Mouse (Mus musculus) right cerebral cortex, postnatal 4 days (tissue): ENCODE measurements around the gene Car11.

Experiments
- DNase-seq: peaks from one replicate; pipeline ENCODE4 v3.0.0-alpha.2; 2022

Gene Car11

DNA sequence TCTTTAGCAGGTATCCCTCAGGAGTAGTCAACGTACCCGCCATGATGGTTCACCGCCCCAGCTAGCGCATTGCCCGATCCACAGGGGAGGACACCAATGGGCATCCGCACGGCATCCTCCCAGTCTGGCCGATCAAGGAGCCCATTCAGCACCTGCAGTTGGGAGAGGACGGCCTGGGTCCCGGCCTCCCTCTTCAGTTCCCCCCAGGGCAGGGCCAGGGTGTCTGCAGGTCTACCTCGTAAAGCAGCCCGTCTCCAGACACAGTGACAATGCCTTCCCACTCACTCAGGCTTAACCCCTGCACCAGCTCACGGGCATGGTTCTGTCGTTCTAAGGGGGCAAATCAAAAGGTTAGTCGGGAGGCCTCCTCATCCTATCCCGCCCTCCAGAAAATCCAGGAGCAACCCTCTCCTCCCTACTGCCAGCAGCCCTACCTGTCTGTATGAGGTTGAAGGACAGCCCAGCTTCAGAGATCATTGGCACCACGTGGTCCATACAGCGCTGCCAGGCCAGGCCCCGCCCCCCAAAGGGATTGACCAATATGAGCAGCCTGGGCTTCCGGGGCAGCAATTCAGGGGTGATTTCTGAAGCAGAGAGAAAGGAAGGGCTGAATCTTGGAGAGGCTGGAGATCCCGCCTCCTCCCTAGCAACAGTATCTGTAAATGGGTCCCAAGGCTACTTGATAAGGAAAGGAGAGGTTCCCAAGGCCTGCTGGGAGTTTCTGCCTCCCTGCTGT is 12.5 kb downstream of the Car11 start:
- DNase-seq, result no peak

DNA sequence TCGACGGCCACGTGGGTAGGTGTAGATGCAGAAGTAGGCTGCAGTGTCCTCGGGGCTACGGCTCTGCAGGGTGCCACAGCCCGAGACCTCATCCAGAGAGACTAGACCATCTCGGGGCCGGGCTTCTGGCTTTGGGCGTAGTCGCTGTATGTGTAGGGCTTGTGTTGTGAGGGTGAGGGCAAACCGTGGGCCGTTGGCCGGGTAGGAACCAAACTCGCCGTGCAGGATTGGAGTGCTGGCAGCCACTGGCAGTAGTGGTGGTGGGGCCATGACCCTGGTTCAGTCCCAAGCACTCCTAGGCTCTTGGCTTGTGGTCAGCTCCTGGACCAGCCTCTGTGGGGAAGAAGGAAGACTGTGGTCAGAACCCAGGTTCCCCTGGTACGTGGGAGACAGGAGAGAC is 13.8 kb downstream of the Car11 start:
- no peak for DNase-seq

DNA sequence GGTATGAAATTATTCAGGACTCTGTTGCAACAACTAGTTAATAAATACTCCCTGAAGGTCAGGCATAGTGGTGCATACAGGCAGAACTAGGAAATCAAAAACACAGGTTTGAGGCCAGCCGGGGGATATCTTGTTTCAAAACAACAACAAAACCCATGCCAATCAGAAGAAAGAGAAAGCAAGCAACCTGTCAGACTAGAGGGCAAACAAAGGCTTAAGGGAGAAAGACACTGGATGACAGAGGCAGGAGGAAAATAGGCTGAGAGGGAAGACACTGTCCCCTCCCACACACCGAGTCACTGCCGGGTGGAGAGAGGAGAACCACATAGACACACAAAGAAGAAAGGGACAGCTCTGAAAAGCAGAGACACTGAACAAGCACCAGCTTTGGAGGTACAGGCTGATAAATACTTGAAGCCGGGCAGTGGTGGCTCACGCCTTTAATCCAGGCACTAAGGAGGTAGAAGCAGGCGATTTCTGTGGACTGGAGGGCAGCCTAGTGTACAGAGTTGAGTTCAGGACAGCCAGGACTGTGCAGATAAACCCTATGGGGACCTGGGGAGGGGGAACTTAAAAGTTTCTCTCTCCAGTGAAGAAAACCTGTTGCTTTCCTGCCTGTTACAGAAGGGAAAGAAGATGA is 14.4 kb downstream of the Car11 start:
- no peak for DNase-seq

DNA sequence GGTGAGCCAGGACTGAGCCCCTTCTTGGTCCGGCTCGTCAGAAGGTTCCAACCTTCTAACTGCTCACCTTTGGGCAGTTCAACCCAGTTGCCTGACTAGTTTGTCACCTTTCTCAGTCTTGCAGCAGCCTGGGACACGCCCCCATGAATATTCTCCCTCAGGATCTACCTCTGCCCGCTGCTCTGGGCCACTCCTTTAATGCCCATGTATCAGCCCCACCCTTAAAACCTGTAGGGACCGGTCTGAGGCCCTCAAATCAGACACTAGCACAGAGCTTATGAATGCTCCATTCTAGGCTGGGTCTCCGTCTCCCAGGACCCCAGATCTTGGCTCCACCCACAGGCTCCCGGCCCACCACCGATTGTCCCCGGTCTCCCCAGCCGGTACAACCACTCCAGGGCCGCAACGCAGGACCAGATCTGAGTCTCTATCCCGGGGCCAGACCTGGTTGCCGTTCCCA is 15.0 kb downstream of the Car11 start:
- no peak for DNase-seq

DNA sequence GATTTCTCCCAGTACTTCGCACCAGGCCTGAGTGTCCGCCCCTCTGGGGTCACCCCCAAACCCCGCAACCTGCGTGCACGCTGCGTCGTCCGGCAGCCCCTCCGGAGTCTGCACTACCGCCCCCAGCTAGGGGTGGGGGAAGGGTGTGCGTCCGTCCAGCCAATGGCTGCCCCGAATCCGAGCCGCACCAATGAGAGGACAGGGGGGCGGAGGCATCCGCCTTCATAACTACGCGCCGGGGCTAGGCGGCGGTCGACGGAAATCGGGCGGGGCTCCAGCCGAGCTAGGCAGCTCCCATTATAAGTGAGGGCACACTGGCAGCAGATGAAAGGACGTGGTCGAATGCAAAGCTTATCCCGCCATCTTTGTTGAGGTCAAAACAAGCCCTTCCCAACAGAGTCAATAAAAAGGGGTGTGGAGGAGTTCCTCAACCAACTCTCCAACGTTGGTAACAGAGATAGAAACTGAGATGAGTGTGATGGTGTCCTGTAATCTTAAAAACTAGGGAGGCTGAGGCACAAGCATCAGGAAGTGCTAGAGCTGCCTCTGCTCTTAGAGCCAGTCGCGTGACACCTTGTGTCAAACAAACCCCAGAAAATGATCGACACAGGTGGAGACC is 15.6 kb downstream of the Car11 start, which contains the start of gene Rpl18:
Rpl18 (plus strand) TSS at position 368 of the 619 bp plus-strand sequence.
- DNase-seq, result peak; percentile 99

DNA sequence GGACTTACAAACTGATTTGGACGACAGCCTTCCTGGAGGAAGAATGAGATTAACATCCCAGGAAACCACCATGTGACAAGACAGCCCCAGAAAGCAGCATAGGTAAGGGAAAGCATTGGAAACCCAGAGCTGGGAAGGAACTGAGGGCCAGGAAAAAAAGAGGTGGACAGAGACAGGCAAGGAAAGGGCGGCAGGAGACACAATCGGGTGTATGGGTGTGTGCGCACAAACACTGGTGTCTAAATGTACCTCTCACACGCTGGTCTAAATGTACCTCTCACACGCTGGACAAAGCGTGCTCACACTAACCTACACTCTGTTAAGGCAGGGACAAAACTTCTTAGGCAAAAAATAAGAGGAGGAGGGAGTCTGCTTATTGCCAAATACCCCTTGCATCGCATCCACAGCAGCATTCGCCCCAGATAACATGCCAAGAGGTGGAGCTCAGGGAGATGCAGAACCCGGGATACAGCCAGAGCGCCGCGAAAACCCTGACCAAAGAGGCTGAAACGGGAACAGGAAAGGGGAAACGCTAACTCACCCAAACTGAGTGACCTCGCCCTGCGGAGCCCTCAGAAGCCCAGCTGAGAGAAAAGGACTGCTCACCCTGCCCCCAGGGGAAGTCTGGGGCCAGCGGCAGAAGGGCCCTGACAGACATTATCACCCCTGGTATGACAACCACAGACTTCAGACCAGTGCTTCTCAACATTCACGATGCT is 16.3 kb downstream of the Car11 start:
- no peak for DNase-seq

DNA sequence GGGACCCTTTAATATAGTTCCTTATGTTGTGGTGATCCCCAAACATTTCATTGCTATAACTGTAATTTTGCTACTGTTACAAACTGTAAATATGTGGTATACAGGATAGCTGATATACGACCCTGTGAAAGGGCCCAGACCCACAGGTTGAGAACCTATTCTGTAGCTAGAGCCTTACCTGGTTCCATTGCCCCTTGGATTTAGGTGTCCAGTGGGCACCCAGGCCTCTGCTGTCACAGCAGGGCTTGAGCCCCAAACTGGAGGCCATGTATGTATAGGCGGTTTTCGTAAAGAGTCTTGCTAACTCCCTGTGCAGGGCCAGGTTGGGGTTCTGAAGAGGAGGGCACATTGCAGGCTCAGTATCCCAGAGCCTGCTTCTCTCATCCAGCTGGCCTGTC is 16.8 kb downstream of the Car11 start:
- no peak for DNase-seq

DNA sequence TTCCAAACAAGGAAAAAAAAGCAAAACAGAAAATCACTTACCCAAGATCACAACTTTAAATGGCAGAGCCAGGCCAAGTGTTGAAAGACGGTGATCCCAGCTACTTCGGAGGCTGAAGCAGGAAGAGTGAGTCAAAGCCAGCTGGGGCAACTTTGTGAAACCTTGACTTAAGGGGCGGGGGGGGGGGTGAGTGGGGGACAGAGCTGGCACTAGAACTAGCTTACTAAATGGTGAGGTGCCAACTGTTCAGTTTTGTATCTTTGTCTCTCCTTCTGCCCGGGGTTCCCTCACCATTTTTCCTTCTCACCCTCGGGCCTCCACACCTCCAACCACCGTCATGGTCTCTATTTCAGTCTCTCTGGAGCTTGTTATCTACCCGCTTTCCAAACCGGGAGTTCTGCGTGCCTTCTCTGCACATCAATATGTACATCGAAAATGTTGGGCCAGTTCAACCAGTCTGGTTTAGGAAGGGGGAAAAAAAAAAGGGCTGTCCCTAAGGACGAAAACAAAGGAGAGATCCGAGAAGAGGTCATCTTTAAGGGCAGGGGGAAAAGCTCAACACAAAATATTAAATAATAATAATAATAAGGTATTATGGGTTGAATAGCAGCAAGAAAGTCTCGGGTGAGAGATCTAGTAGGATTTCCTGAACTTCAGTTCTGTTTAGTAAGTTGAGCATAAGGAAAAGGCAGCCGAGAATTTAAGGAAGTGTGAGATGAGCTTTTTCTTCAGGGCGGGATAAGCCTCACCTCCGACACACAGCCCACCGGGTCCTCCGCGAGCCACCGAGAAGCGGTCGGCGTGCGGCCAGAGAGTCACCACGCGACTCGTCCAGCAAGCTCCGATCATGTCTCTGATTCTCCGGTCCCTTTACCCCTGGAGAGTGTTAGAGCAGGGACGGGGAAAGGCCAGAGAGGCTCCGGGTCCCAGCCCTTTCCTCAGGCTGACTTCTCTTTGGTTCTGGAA is 17.6 kb downstream of the Car11 start:
- no peak for DNase-seq

DNA sequence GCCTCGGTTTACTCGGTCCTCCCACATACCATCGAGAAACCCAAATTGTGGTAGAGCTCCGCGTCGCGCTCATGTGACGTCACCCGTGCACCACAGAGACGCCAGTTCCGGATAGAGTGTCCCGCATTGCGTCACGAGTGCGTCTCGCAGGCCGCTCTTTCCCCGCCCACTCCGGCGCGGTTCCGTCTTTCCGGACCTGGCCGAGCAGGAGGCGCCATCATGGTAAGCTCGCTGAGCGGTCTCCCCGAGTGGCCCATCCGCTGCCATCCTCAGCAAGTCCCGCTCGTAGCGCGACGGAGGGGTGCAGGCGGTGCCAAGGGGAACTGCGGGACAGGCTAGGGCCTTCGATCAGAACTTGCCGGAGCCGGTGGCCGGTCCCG is 18.3 kb downstream of the Car11 start, which contains the start of gene Sphk2:
Sphk2 (minus strand) TSS at position 85 of the 380 bp plus-strand sequence.
- DNase-seq, result peak; percentile 98

DNA sequence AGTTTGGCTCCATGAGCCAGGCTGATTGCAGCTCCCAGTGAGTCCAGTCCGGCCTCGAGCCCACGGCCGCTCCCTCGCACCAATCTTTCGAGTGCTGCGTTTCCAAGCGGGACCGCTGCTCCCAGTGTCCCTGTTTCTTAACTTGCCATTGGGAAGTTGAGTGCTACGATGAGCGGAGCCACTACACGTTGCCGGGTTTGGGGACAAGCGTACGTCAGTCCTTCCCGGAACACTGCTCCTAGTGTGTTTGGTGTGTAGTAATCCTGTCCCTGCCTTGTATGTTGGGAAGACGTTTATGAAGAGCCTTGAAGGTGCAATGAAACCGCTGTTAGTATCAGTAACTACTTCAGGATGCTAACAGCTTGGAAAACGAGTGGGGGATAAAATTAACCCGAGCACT is 18.7 kb downstream of the Car11 start:
- DNase-seq, result no peak

DNA sequence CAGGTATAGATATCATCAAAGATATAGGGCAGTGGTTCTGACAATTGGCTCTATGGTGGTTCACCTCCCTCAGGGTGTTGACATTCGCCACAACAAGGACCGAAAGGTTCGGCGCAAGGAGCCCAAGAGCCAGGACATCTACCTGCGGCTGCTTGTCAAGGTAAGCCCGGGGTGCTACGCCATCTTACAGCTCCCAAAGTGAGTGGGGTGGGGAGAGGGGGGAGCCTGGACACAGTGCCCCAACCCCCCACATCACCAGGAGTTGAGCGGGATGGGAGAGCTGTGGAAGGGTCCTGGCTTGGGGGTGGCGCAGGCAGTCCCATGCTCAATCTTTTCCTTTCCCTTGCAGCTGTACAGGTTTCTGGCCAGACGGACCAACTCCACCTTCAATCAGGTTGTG is 19.5 kb downstream of the Car11 start:
- DNase-seq, result no peak

DNA sequence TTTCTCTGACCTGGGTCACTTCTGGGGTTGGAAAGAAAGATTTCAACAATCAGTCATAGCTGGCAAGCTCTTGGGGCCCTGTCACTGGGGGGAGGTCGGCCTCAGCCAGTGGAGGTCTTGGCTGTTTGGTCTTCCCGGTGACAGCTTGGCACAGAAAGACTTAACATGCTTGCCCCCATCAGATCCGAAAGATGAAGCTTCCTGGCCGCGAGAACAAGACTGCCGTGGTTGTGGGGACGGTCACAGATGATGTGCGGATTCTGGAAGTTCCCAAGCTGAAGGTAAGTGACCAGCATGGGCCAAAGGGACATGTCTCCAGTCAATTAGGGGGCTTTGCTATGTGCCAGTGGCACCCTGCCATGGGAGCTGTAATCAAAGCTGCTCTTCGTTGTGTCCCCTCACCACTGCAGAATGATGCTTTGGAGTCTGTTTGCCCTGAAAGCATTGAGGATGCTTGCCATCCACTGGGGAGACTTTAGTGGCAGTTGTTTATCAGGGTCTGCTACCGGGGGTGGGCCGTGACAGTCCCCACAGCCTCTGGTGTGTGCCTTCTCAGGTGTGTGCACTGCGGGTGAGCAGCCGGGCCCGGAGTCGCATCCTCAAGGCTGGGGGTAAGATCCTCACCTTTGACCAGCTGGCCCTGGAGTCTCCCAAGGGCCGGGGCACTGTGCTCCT is 20.2 kb downstream of the Car11 start:
- DNase-seq, result peak; percentile 9

DNA sequence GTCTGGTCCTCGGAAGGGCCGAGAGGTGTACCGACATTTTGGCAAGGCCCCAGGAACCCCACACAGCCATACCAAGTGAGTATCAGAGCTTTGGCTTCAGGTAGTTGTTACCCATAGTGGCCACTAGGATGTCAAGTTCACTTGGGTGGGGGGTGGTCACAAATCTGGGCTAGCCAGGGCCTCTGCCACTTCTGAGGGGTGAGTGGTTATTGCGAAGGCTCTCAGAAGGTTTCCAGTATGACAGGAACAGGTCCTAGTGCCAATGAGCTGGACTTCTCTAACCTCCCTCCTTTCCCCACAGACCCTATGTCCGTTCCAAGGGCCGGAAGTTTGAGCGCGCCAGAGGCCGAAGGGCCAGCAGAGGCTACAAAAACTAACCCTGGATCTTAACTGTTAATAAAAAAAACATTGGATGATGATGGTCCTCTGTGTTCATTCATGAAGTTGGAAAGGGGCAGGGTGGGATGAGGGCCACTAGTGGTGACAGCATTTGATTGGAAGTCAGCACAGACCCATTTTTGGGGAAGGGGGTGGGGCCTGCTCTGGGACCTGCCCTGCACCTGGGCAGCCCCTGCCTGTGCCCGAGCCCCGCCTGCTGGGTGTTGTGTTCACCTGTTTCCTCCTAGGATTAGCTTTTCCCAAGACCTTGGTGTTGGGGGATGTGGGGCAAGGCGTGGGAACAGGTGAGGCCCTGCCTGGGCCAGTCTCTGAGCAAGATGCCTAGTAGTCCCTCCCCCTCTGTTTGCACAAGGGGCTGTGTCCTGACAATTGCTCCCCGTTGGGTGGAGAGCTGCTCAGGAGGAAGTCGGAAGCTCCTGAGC is 21.0 kb downstream of the Car11 start, which contains the start of gene Fam83e:
Fam83e (plus strand) TSS at position 800 of the 821 bp plus-strand sequence.
- peak; percentile 3 for DNase-seq

DNA sequence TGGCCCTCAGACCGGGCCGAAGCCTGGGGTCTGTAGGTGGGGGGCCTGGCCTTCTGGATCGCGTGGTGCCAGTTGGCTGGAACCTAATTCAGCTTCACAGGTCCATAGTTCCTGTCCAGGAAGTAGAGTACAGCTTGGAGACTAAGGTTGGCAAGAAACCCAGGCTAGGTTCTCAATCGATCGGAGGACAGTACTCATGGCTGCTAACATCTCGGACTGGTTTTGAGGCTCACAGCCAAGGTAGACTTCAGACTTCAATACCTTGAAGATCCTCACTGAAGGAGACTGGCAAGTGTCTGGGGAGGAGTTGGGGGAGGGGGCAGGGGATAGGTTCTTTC is 21.6 kb downstream of the Car11 start:
- no peak for DNase-seq

DNA sequence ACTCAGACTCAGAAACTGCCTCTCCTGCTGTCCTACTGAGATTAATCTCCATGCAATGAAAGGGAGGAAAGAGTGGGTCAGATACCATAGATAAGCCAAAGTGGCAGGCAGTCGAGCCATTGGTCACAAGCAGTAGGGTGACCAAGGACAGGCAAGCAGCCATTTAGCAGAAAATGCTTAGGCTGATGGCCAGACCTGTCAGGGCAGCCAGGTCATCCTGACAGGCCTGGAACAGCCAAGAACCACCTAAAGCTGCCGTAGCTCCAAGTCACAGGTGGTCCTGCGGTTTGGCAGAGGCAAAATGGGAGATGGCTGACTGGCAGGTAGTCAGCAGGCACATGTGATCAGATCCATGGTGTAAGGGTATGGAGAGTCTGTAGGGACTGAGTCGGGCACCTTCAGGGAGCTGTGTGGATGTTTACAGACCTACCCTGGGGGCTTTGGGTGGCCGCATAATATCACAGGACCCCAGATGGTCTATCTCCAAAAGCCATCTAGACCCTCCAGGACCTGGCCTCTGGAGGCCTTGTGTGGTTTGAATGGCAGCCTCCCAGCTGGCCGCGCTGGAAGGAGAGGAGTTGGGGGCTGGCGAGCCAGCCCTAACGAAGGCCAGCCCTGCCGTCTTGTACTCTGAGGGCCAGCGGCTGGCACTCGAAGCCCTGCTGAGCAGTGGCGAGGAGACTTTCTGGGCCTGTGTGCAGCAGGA is 22.2 kb downstream of the Car11 start:
- DNase-seq, result peak; percentile 9

DNA sequence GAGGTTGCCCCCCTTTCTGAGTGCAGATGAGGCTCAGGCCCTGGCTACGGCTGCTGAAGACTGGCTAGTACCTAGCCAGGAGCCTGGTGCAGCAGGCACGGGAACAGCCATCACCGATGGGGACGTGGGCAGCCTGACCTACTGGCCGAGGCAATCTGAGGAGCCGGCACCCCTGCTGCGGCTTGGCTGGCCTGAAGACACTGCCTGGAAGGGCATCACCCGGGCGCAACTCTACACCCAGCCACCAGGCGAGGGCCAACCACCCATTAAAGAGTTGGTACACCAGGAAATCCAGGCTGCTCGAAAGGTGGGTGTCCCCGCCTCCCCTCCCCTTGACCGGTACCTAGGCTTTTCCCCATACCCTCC is 22.7 kb downstream of the Car11 start:
- DNase-seq, result peak; percentile 8

DNA sequence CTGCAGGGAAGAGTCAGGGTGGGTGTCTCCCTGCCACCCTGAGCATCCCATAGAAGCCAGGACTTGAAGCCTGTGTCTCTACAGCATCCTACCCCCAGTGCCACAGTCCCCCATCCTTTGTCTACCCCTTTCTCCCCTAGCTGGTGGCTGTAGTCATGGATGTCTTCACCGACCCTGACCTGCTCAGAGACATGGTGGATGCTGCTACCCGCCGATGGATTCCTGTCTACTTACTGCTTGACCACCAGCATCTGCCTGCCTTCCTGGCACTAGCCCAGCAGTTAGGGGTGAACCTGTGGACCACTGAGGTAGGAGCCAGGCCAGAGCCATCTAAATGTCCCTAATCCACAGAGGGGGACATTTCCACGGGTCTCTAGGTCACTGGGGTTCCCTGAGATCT is 23.7 kb downstream of the Car11 start:
- peak; percentile 5 for DNase-seq

DNA sequence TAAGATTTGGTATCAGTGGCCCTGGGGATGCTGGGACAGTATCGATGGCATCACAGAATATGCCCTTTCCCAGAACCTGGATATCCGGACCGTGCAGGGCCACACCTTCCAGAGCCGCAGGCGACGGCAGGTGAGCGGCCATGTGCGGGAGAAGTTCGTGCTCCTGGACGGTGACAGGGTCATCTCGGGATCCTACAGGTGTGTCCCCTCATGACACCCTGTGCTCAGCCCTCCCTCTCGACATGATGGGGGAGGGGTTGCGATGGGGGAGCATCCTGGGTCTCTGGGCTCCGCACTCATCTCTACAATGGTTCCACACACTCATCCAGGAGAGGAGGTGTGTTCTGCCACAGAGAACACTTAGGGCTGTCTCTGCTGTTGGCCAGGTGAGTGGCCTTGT is 24.1 kb downstream of the Car11 start:
- DNase-seq, result no peak

DNA sequence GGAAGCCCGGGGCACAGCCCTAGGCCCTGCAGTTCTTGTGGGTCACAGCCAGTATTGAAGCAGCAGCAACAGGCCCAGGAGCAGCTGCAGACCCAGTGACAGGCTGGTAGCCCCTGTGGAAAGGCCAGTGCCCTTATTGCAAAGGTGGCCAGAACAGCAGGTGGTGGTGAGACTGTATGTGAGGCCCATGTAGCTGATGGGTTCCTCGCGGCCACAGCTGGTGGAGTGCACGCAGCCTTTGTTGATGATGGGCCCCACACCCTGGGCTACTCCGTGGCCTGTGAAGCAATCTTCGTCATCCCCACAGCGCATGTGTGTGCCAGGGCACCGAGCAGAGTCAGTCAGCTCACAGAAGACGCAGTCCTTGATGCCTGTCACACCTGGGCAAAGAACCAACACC is 25.5 kb downstream of the Car11 start:
- no peak for DNase-seq

DNA sequence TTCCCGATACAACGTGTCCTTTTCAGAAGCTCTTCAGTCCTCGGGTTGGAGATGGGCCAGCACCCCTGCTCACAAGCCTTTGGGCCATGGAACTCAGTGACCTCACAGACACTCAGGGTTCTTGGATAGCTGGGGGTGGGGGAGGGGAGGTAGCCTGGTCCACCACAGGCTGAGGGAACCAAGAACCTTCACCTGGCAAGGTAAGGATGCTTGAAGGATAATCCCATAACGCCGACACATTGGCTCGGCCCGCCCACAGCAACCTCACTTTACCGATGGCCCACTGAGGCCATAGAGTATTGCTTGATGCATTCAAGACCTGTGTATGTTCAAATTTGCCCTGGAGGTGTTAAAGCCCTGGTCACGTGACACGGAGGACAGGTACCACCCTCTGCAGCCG is 26.1 kb downstream of the Car11 start, which contains the start of gene Spaca4:
Spaca4 (minus strand) TSS at position 101 of the 400 bp plus-strand sequence.
- DNase-seq, result no peak
